Mouse (Mus musculus): Measurements from ENCODE around the gene Twf1. TPM values are rescaled to one million over a fixed set of nuclear protein-coding genes. Genes with fewer than 3 reads are reported as not detected.

Gene Twf1
- polyA plus RNA-seq, 1 experiment, result 30.9 TPM

- H3K4me1 ChIP-seq (ENCODE audit: control insufficient read depth, insufficient read depth, low read length), result no peaks in the 10 kb centered on the region
- no peak for TF ChIP-seq POLR2A (IDR thresholded peaks at IDR 0.05; ENCODE audit: borderline replicate concordance, extremely low read depth, low read depth, low read length)
- TF ChIP-seq CTCF (IDR thresholded peaks at IDR 0.05; ENCODE audit: insufficient read depth, low read length), result no peak
- WGBS, result 65% methylated on average over 5 of the region's 5 CpGs
- no peak overlapping the region for H3K4me3 ChIP-seq (replicated peaks; ENCODE audit: extremely low read depth, low read depth, low read length)
- no peak for DNase-seq
These were observed 57.4 kb downstream of the Twf1 start for GRCm38 (mm10) chr15:94532306-94532705.

GRCm38 (mm10) chr15:94530519-94530918 is 59.2 kb downstream of the Twf1 start:
- Histone ChIP-seq H3K4me3 (replicated peaks; ENCODE audit: extremely low read depth, low read depth, low read length) (no peak overlapping the region), H3K4me1 (ENCODE audit: control insufficient read depth, insufficient read depth, low read length) (no peaks in the 10 kb centered on the region)
- TF ChIP-seq POLR2A (IDR thresholded peaks at IDR 0.05; ENCODE audit: borderline replicate concordance, extremely low read depth, low read depth, low read length), result no peak
- TF ChIP-seq CTCF (IDR thresholded peaks at IDR 0.05; ENCODE audit: insufficient read depth, low read length), result no peak
- 60% methylated on average over 3 of the region's 3 CpGs for WGBS
- no peak for DNase-seq

Other genes with a start within 250 kb of the Twf1 start
- gene Adamts20, start 124.5 kb downstream of the Twf1 start, polyA plus RNA-seq (2012; rRNA removed), result 0.40 and 1.1 TPM in 2 replicates
- gene Pus7l, start 46.3 kb downstream of the Twf1 start, polyA plus RNA-seq (2012; rRNA removed), result 1.7 and 2.2 TPM in 2 replicates
- 7.8 and 9.8 TPM in 2 replicates for gene Irak4, start 46.2 kb downstream of the Twf1 start, polyA plus RNA-seq (2012; rRNA removed)
- gene Tmem117, start 39.3 kb upstream of the Twf1 start, polyA plus RNA-seq (2012; rRNA removed), result 0.52 and 1.3 TPM in 2 replicates

Measured in lung, adult 2 months (tissue).